Mouse (Mus musculus) left cerebral cortex, adult 2 months (tissue): ENCODE results near the gene Calcr. TPM values are rescaled to one million over a fixed set of nuclear protein-coding genes. Genes with fewer than 3 reads are reported as not detected.
A peak's percentile ranks its signal among the peaks of the same experiment; 100 is the strongest.
"Not testable (repeated sequence)": the region's sequence is repeated elsewhere in the genome, so short reads cannot be mapped to it uniquely, and the experiment has no call there.

Experiments
- DNase-seq, 2 experiments: peaks; one replicate each; pipeline ENCODE4 v3.0.0; 2021 to 2022; ENCODE audit warnings: low spot score in 2 of 2, mixed read lengths in 1 of 2; ENCODE audit errors: extremely low spot score in 1 of 2
- H3K27ac ChIP-seq: fragments of 200-600 bp; 2 replicates; pipeline ENCODE4 v1.8.1; 2022
- H3K4me3 ChIP-seq: fragments of 200-600 bp; 2 replicates; pipeline ENCODE4 v1.8.1; 2022
- CTCF ChIP-seq: fragments of 200-600 bp; IDR thresholded peaks from 2 replicates; pipeline ENCODE4 v1.8.1; 2022; ENCODE audit warnings: antibody characterized with exemption, mild to moderate bottlenecking, moderate library complexity
- intact Hi-C: fragments of 180-260 bp; cut with DNase I; formaldehyde crosslinking; loops from one replicate; pipeline ENCODE4 v1.15.1; 2025
- long read RNA-seq, 2 experiments: library from polyadenylated mRNA; stranded (forward); transcript quantifications; one replicate each; pipeline ENCODE4 v2.0.0; 2021; ENCODE audit warnings: borderline mapping rate in 2 of 2
- total RNA-seq, 2 experiments: library from RNA; stranded (reverse); gene quantifications; 2 replicates each; pipeline ENCODE4 v1.2.3; 2021

Gene Calcr
- under 1 TPM in 1 of 2 experiments, not detected in 1; 0.37 TPM for total RNA-seq
- long read RNA-seq, experiment 1, result 0 reads
- long read RNA-seq, experiment 2, result 0 reads

- no peak for DNase-seq
- no peak within 1 kb of the TSS for H3K27ac ChIP-seq
- intact Hi-C loops, result no loop called here
- peak within 1 kb of the TSS; percentile 11; the same call in 1 of the 2 replicates for H3K4me3 ChIP-seq
- no peak for TF ChIP-seq CTCF
Measured at GRCm38 (mm10) chr6:3764230-3764764, at the start of gene Calcr. Calcr (minus strand) TSS chr6:3764714.

- intact Hi-C loops, result no loop called here
Measured at GRCm38 (mm10) chr6:3767485-3767884, 3.0 kb upstream of the Calcr start.

GRCm38 (mm10) chr6:3763171-3763967 is 1.1 kb downstream of the Calcr start:
- peak overlapping the region; percentile 11; the same call in 1 of the 2 replicates for H3K4me3 ChIP-seq
- no peak for TF ChIP-seq CTCF
- no peak for DNase-seq

More at GRCm38 (mm10) chr6:3767485-3767884, 3.0 kb upstream of the Calcr start:
- DNase-seq, result no peak
- Histone ChIP-seq H3K27ac (no peak overlapping the region), H3K4me3 (no peak overlapping the region)
- TF ChIP-seq CTCF, result no peak

GRCm38 (mm10) chr6:3751576-3751975 is 12.9 kb downstream of the Calcr start:
- no peak for TF ChIP-seq CTCF
- peak in 1 of 2 experiments; percentile 11 for DNase-seq
- intact Hi-C loops, result no loop called here

More at GRCm38 (mm10) chr6:3763171-3763967, 1.1 kb downstream of the Calcr start:
- intact Hi-C loops, result no loop called here
- no peak overlapping the region for H3K27ac ChIP-seq

GRCm38 (mm10) chr6:3749624-3750023 is 14.9 kb downstream of the Calcr start:
- no peak for TF ChIP-seq CTCF
- no peak for DNase-seq
- no peak overlapping the region for H3K27ac ChIP-seq
- no peak overlapping the region for H3K4me3 ChIP-seq
- intact Hi-C loops, result loop anchor here (5.0 kb wide), 1 partner anchor 237 kb away; no protein-coding TSS in a partner anchor

More at GRCm38 (mm10) chr6:3751576-3751975, 12.9 kb downstream of the Calcr start:
- H3K4me3 ChIP-seq, result no peak overlapping the region
- H3K27ac ChIP-seq, result no peak overlapping the region

GRCm38 (mm10) chr6:3745546-3745945 is 19.0 kb downstream of the Calcr start:
- peak; percentile 14 for TF ChIP-seq CTCF
- intact Hi-C loops, result loop anchor here (5.0 kb wide), 1 partner anchor 233 kb away; no protein-coding TSS in a partner anchor
- no peak overlapping the region for H3K4me3 ChIP-seq
- no peak for DNase-seq
- no peak overlapping the region for H3K27ac ChIP-seq

GRCm38 (mm10) chr6:3741996-3742713 is 22.4 kb downstream of the Calcr start:
- H3K27ac ChIP-seq, result no peak overlapping the region
- no peak overlapping the region for H3K4me3 ChIP-seq
- no peak for DNase-seq
- intact Hi-C loops, result no loop called here
- no peak for TF ChIP-seq CTCF

GRCm38 (mm10) chr6:3741296-3741695 is 23.2 kb downstream of the Calcr start:
- intact Hi-C loops, result no loop called here
- DNase-seq, result no peak
- no peak for TF ChIP-seq CTCF
- Histone ChIP-seq H3K4me3 (no peak overlapping the region), H3K27ac (no peak overlapping the region)

- DNase-seq, result no peak
- no peak overlapping the region for H3K4me3 ChIP-seq
- intact Hi-C loops, result no loop called here
- no peak for TF ChIP-seq CTCF
- H3K27ac ChIP-seq, result no peak overlapping the region
Measured at GRCm38 (mm10) chr6:3730246-3730867, 34.2 kb downstream of the Calcr start.

- DNase-seq, result no peak
- Histone ChIP-seq H3K27ac (no peak overlapping the region), H3K4me3 (no peak overlapping the region)
- intact Hi-C loops, result no loop called here
- TF ChIP-seq CTCF, result no peak
Measured at GRCm38 (mm10) chr6:3688087-3688642, 76.3 kb downstream of the Calcr start.

GRCm38 (mm10) chr6:3678286-3678685 is 86.2 kb downstream of the Calcr start:
- intact Hi-C loops, result not testable (repeated sequence)

More at GRCm38 (mm10) chr6:3678286-3678685, 86.2 kb downstream of the Calcr start:
- not testable (repeated sequence) for H3K27ac ChIP-seq, DNase-seq, H3K4me3 ChIP-seq
